8 mouse cellular contexts compared by ENCODE assay signal in genomic region chr7:90476313-90477245, GRCm38 (mm10). TPM values are rescaled to one million over a fixed set of nuclear protein-coding genes. Genes with fewer than 3 reads are reported as not detected.
A peak's percentile ranks its signal among the peaks of the same experiment; 100 is the strongest.
DNase-seq lines count a peak whose midpoint lies in the region; ATAC-seq and TF ChIP-seq lines count a peak whose summit lies in the region.

Gene Dlg2 (plus strand): TSS chr7:90476672.

- peak within 1 kb of the TSS; percentile 87 for H3K27ac ChIP-seq in hindbrain, embryonic 10.5 days
- H3K27ac ChIP-seq in limb, embryonic 11.5 days (replicated peaks; ENCODE audit: low read depth, low read length) = no peak within 1 kb of the TSS
- peak within 1 kb of the TSS; percentile 93 for H3K27ac ChIP-seq in midbrain, postnatal 0 days (ENCODE audit: low read depth, low read length)

- no peak for TF ChIP-seq CTCF in midbrain, postnatal 0 days (IDR thresholded peaks at IDR 0.05)

- peak; percentile 10 for ATAC-seq in CD4-positive, CD25-positive, alpha-beta regulatory T cell, adult 4 months
- ATAC-seq in common myeloid progenitor, adult 5-6 weeks (replicated peaks; ENCODE audit: low read depth, poor library complexity, severe bottlenecking) = peak; percentile 7
- ATAC-seq in limb, embryonic 11.5 days (ENCODE audit: insufficient number of reproducible peaks, low FRiP score, low TSS enrichment, low read depth) = no peak; the same call in none of the 2 replicates
- peak; percentile 80 for ATAC-seq in midbrain, postnatal 0 days (ENCODE audit: low FRiP score)

- WGBS in hindbrain, embryonic 10.5 days = under 1% methylated on average over 32 of the region's 32 CpGs
- WGBS in limb, embryonic 11.5 days = 1% methylated on average over 32 of the region's 32 CpGs
- under 1% methylated on average over 32 of the region's 32 CpGs for WGBS in midbrain, postnatal 0 days

- peaks cover 9% of the 10 kb centered on the region; the same call in 1 of the 2 replicates for H3K27me3 ChIP-seq in hindbrain, embryonic 10.5 days (ENCODE audit: insufficient read depth, poor library complexity, severe bottlenecking)
- H3K27me3 ChIP-seq in limb, embryonic 11.5 days (ENCODE audit: control insufficient read depth, insufficient read depth, low read length) = no peaks in the 10 kb centered on the region; the same call in 1 of the 2 replicates
- no peaks in the 10 kb centered on the region for H3K27me3 ChIP-seq in midbrain, postnatal 0 days (ENCODE audit: insufficient read depth, low read length)

- H3K4me1 ChIP-seq in hindbrain, embryonic 10.5 days (replicated peaks) = peaks cover 20% of the 10 kb centered on the region
- no peaks in the 10 kb centered on the region for H3K4me1 ChIP-seq in limb, embryonic 11.5 days (ENCODE audit: control insufficient read depth, insufficient read depth, low read length)
- H3K4me1 ChIP-seq in midbrain, postnatal 0 days (ENCODE audit: insufficient read depth, low read length) = 0 out of 2 replicates have a peak, but pooled peaks cover 4% of the 10 kb centered on the region

- H3K36me3 ChIP-seq in hindbrain, embryonic 10.5 days = no peaks in the 10 kb centered on the region
- no peaks in the 10 kb centered on the region for H3K36me3 ChIP-seq in limb, embryonic 11.5 days (ENCODE audit: control insufficient read depth, insufficient read depth, low read length)
- no peaks in the 10 kb centered on the region for H3K36me3 ChIP-seq in midbrain, postnatal 0 days (ENCODE audit: insufficient read depth, low read length)

- DNase-seq in embryo, embryonic 10.5 days (ENCODE audit: low spot score) = peak; percentile 57
- DNase-seq in embryo, embryonic 11 days = no peak
- no peak for DNase-seq in hindbrain, embryonic 10.5 days (ENCODE audit: low spot score)
- no peak for DNase-seq in limb, embryonic 11.5 days (ENCODE audit: low spot score)
- peak; percentile 61 for DNase-seq in midbrain, postnatal 0 days (ENCODE audit: low spot score)
- DNase-seq in spleen, adult 12 weeks (ENCODE audit: low spot score) = no peak

- H3K9ac ChIP-seq in limb, embryonic 11.5 days (ENCODE audit: low read length) = peak within 1 kb of the TSS; percentile 67
- peak within 1 kb of the TSS; percentile 81 for H3K9ac ChIP-seq in midbrain, postnatal 0 days (replicated peaks; ENCODE audit: low read length, poor library complexity, severe bottlenecking)

- H3K9me3 ChIP-seq in hindbrain, embryonic 10.5 days = no peaks in the 10 kb centered on the region
- H3K9me3 ChIP-seq in limb, embryonic 11.5 days (ENCODE audit: control insufficient read depth, low read length) = no peaks in the 10 kb centered on the region
- H3K9me3 ChIP-seq in midbrain, postnatal 0 days (ENCODE audit: low read length) = no peaks in the 10 kb centered on the region

- H3K4me3 ChIP-seq in hindbrain, embryonic 10.5 days = peak within 1 kb of the TSS; percentile 75
- H3K4me3 ChIP-seq in limb, embryonic 11.5 days (ENCODE audit: low read depth, low read length) = peak within 1 kb of the TSS; percentile 57
- peak within 1 kb of the TSS; percentile 65 for H3K4me3 ChIP-seq in midbrain, postnatal 0 days (ENCODE audit: low read depth, low read length)

- peak within 1 kb of the TSS; percentile 69 for H3K4me2 ChIP-seq in limb, embryonic 11.5 days (ENCODE audit: low read depth, severe bottlenecking)
- peak within 1 kb of the TSS; percentile 76 for H3K4me2 ChIP-seq in midbrain, postnatal 0 days (ENCODE audit: low read depth, low read length, poor library complexity, severe bottlenecking)

RNA-seq across cellular contexts. Expression of gene Dlg2, which starts in this region (rescaled TPM):
- under 1 TPM; 0.50 to 0.86 TPM for polyA plus RNA-seq in CD4-positive, CD25-positive, alpha-beta regulatory T cell, adult 4 months (2017; shearing (Covaris generic))
- total RNA-seq in common myeloid progenitor, adult 5-6 weeks (2017) = 1.6 and 3.9 TPM in 2 replicates
- 1.00 and 2.2 TPM in 2 replicates for polyA plus RNA-seq in hindbrain, embryonic 10.5 days (2016; fragmentation: Nextera tagmentation; extraction: Ambion mirVana)
- 0.91 and 1.3 TPM in 2 replicates for polyA plus RNA-seq in limb, embryonic 11.5 days (2014; fragmentation: Nextera tagmentation; extraction: Ambion mirVana)
- total RNA-seq in midbrain, postnatal 0 days (2014; rRNA removed) = 122 and 126 TPM in 2 replicates
- polyA plus RNA-seq in midbrain, postnatal 0 days (2015; fragmentation: Nextera tagmentation; extraction: Ambion mirVana) = 16.9 and 21.6 TPM in 2 replicates

Comparison
In these comparisons a context has a peak if more than half of its experiments do, and no peak if none do; other contexts are left out.
1. RNA of gene Dlg2 (total RNA-seq): 122 to 126 TPM in midbrain, postnatal 0 days; 1.6 to 3.9 TPM in common myeloid progenitor, adult 5-6 weeks; every median in the first group is over 10 times any median in the second.
2. DNase-seq: peak in embryo, embryonic 10.5 days (single experiment) and midbrain, postnatal 0 days (single experiment); none in embryo, embryonic 11 days (single experiment), hindbrain, embryonic 10.5 days (single experiment), limb, embryonic 11.5 days (single experiment) and spleen, adult 12 weeks (single experiment).
3. Peak in ATAC-seq in CD4-positive, CD25-positive, alpha-beta regulatory T cell, adult 4 months; RNA of the gene not detected or under 1 TPM.
4. Peak in every context shown above with its lines, with median percentiles within 50 percentile points of each other: H3K4me3 ChIP-seq.